Mouse (Mus musculus): ENCODE results near the gene Luzp4.
"Not testable (repeated sequence)": the region's sequence is repeated elsewhere in the genome, so short reads cannot be mapped to it uniquely, and the experiment has no call there.

- not testable (repeated sequence) for TF ChIP-seq CTCF (IDR thresholded peaks at IDR 0.05; ENCODE audit: insufficient read depth, low read length); POLR2A (IDR thresholded peaks at IDR 0.05; ENCODE audit: borderline replicate concordance, extremely low read depth, low read depth, low read length)
Measured at GRCm38 (mm10) chrX:148841801-148842200, 15.6 kb upstream of the Luzp4 start.

Measured in lung, adult 2 months (tissue).